Mouse (Mus musculus): ENCODE results near the gene Prepl.

Prepl gene

GRCm38 (mm10) chr17:85090120-85091099 lies at the start of gene Prepl, which contains the start of gene Camkmt:
TSS of gene Prepl (minus strand) at chr17:85090241.
TSS of gene Camkmt (plus strand) at chr17:85090552.
- peak; percentile 98 for DNase-seq (ENCODE audit: low spot score)

- no peak for DNase-seq (ENCODE audit: low spot score)
Measured at GRCm38 (mm10) chr17:85138393-85138792, 48.4 kb upstream of the Prepl start.

GRCm38 (mm10) chr17:85116643-85117042 lies 26.6 kb upstream of the Prepl start:
- peak; percentile 86 for DNase-seq (ENCODE audit: low spot score)

- DNase-seq (ENCODE audit: low spot score): no peak
Measured at GRCm38 (mm10) chr17:85113441-85113840, 23.4 kb upstream of the Prepl start.

GRCm38 (mm10) chr17:85110640-85111039 lies 20.6 kb upstream of the Prepl start:
- no peak for DNase-seq (ENCODE audit: low spot score)

- no peak for DNase-seq (ENCODE audit: low spot score)
Measured at GRCm38 (mm10) chr17:85103310-85103709, 13.3 kb upstream of the Prepl start.

- no peak for DNase-seq (ENCODE audit: low spot score)
Measured at GRCm38 (mm10) chr17:85101751-85102150, 11.7 kb upstream of the Prepl start.

GRCm38 (mm10) chr17:85100232-85100631 lies 10.2 kb upstream of the Prepl start:
- no peak for DNase-seq (ENCODE audit: low spot score)

GRCm38 (mm10) chr17:85098677-85099323 lies 8.8 kb upstream of the Prepl start:
- DNase-seq (ENCODE audit: low spot score): no peak

GRCm38 (mm10) chr17:85096396-85096795 lies 6.4 kb upstream of the Prepl start:
- DNase-seq (ENCODE audit: low spot score): no peak

- no peak for DNase-seq (ENCODE audit: low spot score)
Measured at GRCm38 (mm10) chr17:85091762-85092161, 1.7 kb upstream of the Prepl start.

GRCm38 (mm10) chr17:85089621-85090020 lies 420 bp downstream of the Prepl start:
- peak; percentile 45 for DNase-seq (ENCODE audit: low spot score)

- peak; percentile 25 for DNase-seq (ENCODE audit: low spot score)
Measured at GRCm38 (mm10) chr17:85089011-85089410, 1.0 kb downstream of the Prepl start.

GRCm38 (mm10) chr17:85088401-85088800 lies 1.6 kb downstream of the Prepl start:
- no peak for DNase-seq (ENCODE audit: low spot score)

GRCm38 (mm10) chr17:85087591-85087990 lies 2.5 kb downstream of the Prepl start:
- DNase-seq (ENCODE audit: low spot score): no peak

- DNase-seq (ENCODE audit: low spot score): no peak
Measured at GRCm38 (mm10) chr17:85086501-85086900, 3.5 kb downstream of the Prepl start.

- DNase-seq (ENCODE audit: low spot score): no peak
Measured at GRCm38 (mm10) chr17:85085335-85085734, 4.7 kb downstream of the Prepl start.

- DNase-seq (ENCODE audit: low spot score): no peak
Measured at GRCm38 (mm10) chr17:85080781-85081180, 9.3 kb downstream of the Prepl start.

- no peak for DNase-seq (ENCODE audit: low spot score)
Measured at GRCm38 (mm10) chr17:85079276-85079675, 10.8 kb downstream of the Prepl start.

- DNase-seq (ENCODE audit: low spot score): no peak
Measured at GRCm38 (mm10) chr17:85074083-85074482, 16.0 kb downstream of the Prepl start.

- no peak for DNase-seq (ENCODE audit: low spot score)
Measured at GRCm38 (mm10) chr17:85073214-85073613, 16.8 kb downstream of the Prepl start.

GRCm38 (mm10) chr17:85072383-85072782 lies 17.7 kb downstream of the Prepl start:
- peak; percentile 29 for DNase-seq (ENCODE audit: low spot score)

Measured in retina, embryonic 14.5 days (tissue).